Mouse (Mus musculus) spleen, postnatal 10 days (tissue): Measurements from ENCODE around the gene Tcf20.

Source experiments
- DNase-seq, 2 experiments: peaks; one replicate each; pipeline ENCODE4 v3.0.0; 2021 to 2022; ENCODE audit warnings: low spot score in 2 of 2

Gene Tcf20

DNA sequence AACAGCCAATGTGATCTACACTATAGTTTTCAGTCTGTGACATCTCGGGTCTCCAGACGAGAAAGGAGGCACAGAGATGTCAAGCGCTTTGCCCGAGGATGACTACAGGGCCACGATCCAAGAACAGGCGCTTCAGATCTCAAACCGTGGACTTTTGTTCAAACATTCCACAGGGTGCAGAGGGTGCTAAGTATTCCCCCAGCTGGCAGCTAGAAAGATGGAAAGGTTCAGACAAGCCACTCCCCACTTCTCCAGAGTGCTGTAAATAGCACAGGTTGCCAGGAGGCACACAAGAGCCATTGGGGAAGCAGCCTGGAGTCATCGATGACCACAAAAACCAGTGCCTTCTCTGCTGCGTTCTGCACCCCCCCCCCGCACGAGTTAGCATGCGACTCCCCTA is 28.5 kb downstream of the Tcf20 start:
- no peak for DNase-seq

DNA sequence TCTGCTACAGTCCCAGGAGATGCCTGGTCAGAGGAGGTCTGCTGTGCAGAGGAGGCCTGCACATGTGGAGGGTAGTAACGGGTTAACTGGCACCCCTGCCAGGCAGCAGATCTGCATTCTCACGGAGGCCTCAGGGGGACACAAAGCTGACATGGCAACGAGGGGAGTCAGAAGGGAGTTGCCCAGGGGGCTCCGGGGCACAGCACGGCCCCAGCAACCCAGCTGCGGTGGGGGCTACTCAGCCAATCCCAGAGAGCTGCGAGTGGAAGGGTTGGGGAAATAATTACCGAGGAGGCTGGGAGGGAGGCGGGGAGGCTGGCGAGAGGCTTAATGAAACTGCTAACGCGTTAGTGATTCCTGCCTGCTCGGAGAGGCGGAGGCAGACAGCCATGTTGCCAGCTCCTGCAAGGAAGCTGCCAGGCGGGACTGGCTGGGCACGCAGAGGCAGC is 29.4 kb downstream of the Tcf20 start:
- DNase-seq, result no peak

DNA sequence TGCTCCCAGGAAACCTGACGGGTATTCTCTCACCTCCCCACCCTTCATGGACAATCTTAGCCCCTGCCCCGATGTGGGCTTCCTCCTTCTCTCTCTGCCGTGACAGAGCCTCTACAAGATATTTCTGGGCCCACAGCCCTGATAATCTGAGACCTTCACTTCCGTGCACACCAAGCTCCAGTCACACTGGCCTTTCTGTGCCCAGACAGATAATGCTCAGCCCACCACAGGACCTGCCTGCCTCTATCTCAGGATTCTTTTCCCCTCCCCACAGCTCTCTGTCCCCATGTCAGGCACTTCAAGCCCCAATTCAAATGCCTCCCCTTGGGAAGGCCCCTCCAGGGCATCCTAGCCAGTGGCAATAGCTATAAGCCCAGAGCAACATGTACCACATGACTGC is 31.0 kb downstream of the Tcf20 start:
- DNase-seq, result no peak

GRCm38 (mm10) chr15:82956310-82956709 is 31.4 kb downstream of the Tcf20 start:
- DNase-seq, result no peak

- DNase-seq, result no peak
Measured at GRCm38 (mm10) chr15:82955286-82955685, 32.4 kb downstream of the Tcf20 start.

DNA sequence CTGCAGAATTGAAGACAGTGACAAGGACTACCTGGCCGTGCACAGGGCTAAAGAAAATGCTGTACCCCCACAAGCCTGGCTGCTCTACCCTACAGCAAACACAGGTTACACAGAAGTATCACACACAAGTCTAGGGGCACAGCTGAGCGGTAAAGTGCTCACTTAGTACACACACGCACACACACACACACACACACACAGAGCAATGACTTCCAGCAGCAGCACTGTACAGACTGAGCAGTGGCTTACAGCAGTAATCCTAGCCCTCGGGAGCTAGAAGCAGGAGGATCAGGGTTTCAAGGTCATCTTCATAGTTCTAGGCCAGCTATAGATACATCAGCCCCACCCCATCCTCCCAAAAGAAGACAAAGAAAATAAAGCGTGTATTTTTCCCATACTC is 33.6 kb downstream of the Tcf20 start:
- no peak for DNase-seq

DNA sequence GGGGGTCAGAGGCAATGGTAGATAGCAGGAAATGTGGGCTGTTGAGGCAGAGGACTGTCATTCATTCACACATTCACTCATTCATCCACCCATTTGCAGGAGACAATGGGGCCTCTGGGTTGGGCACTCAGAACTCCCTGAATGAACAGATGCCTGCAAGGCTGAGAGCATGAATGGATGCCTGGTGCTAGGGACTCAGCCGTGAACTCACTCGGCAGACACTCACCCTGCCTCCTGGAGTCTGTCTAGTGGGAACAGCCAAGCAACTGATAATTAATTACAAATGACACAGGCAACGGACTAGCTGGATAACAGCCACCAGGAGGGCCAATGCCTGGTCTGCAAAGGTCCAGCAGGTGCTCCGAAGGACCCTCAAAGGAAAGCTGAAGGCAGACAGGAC is 34.6 kb downstream of the Tcf20 start:
- DNase-seq, result no peak

DNA sequence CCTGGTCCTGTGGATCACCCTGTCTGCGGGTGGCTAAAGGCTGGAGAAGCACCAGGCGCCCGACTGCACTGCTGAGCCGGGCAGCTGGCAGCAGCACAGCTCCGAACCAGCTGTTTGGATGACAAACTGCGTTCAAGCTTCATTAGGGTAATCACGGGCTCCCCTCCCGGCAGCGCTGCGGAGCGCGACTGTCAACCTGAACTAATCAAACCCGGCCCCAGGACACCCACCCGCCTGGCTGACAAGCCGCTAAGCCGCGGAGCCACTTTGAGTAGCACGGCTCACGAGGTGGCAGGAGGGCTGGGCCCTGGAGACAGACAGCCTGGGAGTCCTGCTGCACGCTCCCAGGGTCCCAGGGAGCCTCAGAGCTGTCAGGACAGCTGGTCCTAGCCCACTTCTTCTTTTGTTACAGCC is 35.4 kb downstream of the Tcf20 start:
- peak in 1 of 2 experiments; percentile 32 for DNase-seq

- no peak for DNase-seq
Measured at GRCm38 (mm10) chr15:82950246-82950645, 37.4 kb downstream of the Tcf20 start.

GRCm38 (mm10) chr15:82947431-82947830 is 40.2 kb downstream of the Tcf20 start:
- no peak for DNase-seq

- DNase-seq, result no peak
Measured at GRCm38 (mm10) chr15:82944479-82945195, 43.0 kb downstream of the Tcf20 start.

- DNase-seq, result no peak
Measured at GRCm38 (mm10) chr15:82941733-82942132, 45.9 kb downstream of the Tcf20 start.

GRCm38 (mm10) chr15:82940494-82941214 is 47.0 kb downstream of the Tcf20 start:
- no peak for DNase-seq

DNA sequence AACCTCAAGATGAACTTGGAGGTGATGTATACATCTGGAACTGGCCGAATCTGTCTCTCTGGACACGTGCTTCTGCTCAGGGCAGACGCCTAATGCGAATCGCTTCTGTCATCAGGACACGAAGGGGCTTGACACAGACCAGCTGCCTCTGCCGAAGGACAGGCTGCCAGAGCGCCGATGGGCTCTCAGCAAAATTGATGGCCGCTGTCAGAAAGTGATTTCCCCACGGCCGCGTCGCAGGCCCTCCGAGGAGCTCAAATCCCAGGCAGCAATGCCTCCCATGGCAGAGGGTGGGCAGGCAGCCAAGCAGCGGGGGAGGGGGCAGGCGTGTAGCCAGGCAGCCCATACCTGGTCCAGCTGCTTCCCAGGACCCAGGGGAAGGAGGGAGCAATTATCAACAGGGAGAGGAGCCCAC is 49.5 kb downstream of the Tcf20 start:
- DNase-seq, result no peak

DNA sequence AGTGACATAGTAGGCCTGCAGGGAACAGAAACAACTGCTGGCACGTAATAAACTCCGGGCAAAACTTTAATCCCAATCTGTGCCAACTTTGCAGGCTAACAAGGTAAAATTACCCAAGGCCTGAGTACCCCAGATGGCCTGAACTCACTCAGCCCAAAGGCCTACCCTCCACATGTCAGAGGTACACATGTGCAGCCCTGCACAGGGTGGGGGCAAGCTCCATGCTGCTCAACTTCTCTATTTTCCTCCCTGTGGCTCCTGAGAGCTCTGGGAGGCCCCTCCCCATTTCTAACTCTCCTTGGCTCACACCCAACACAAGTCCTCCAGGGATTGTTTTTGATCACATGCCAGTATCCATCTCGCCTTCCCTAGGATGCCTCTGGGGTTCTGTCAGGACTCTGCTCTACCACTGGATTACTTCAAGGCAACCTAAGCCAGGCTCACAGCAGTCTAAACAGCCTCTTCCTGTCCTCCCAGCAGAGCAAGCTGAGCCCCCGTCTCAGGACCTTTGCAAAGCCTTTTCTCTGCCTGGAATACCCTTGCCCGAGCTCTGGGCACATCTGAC is 50.2 kb downstream of the Tcf20 start:
- no peak for DNase-seq

DNA sequence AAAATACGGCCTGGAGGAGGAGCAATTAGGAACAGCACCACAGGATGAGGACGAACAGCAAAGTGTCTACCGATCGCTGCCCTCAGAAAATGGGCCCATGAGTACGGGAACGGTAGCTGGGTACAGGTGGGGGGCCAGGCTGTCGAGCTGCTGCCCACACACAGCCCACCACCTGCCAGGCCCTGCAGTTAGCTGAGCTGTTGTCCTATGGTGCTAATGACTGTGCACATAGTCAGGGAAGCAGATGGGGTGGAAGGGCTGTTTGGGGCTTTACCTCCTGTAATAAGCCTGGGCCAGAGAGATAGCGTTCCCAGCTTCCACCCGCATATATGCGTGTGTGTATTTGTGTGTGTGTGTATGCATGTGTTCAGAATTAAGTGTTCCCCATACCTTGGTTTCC is 52.7 kb downstream of the Tcf20 start:
- no peak for DNase-seq

DNA sequence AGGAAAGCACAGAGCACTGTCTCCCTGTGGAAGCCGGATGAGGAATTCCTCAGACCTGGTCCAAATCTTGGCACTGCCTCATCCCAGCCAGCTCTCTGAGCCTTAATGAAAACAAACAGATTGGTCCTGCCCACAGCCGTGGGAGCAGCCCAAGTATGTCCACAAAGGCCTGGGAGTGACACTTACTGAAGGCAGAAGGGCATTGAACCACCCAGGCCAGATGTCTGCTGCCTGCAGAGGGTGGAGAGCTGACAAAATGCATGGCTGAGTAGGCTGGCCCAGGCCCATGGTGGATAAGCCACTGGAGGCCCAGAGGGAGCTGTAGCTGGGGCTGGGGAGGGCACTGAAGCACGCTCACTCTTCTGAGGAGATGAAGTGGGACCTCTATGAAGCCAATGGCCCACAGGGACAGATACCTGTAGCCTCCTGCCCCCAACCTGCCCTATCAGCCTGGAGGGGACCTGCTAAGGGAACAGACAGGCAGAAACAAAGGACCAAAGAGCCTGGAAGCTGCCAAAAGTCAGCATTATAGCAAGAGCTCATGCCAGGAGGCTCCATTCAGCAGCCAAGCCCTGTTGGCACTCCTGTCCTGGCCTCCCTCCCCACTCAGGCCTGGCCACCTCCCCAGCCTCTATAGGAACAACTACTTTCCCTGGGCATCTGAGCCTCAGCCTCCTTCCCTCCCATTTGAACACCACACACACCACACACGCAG is 54.6 kb downstream of the Tcf20 start:
- no peak for DNase-seq

- no peak for DNase-seq
Measured at GRCm38 (mm10) chr15:82931436-82931835, 56.2 kb downstream of the Tcf20 start.

DNA sequence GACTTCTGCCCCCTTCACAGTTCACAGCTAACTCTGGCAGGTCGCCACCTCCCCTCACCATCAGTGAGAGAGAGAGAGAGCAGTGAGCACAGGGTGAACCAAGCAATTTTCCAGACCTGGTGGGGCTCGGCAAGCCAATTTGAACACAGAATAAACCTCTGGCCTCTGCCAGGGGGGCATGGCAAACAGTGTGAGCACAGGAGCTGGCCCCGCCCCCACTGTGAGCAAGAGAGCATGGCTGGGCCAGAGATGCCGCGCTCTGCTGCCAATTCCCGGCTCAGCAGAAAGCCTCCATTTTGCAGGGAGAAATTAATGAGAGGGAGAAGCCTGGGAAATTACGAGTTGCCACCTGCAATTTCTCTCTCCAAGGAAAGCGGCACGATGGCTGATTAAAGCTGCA is 58.1 kb downstream of the Tcf20 start:
- no peak for DNase-seq

DNA sequence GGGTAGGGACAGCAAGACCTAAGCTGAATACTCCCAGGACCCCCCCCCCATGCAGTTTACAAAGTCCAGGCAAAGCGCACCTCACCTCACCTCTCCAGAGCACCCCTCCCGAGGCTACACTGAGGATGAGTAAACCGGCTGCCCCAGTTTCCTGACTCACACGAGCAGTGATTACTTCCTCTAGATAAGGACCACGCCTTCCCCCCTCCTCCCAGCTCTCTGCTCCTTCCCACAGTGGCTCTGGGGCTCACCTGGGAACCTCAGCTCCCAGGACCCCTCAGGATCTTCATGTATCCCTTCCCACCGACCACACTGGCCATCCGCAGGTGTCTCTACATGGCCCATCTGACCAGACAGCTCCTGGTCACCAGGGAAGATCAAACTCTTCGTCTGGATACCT is 58.8 kb downstream of the Tcf20 start:
- no peak for DNase-seq

- no peak for DNase-seq
Measured at GRCm38 (mm10) chr15:82928023-82928422, 59.6 kb downstream of the Tcf20 start.

DNA sequence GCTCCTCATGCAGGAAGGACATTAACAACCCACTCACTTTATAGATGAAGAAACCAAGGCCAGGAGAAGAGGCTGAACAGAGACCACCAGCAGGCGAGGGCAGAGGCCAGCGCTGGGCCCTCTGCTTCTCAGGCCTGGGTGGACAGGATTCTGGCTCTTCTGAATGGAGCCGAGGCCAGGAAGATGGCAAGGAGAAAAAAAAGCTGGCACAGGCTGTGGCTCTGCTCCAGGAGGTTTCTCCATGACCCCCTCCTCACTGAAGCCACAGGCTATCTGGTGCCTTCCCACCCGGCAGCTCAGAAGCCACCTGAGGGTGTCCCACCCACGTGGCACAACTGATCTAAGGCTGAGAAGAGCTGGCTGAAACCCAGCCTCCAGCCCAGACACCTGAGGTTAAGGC is 60.6 kb downstream of the Tcf20 start:
- DNase-seq, result no peak
